Mouse (Mus musculus) T-helper 17 cell (primary cell): ENCODE measurements around the gene Ranbp3.

Experiments
- in situ Hi-C, 2 experiments: fragments of 300-600 bp; cut with MboI, MseI; formaldehyde crosslinking; loops; 1 replicate in 1 of 2; 2 replicates in 1 of 2; pipeline ENCODE4 v1.15.1; 2025; ENCODE audit warnings: high pct_unique_total_duplicates in 2 of 2

Ranbp3 gene

GRCm38 (mm10) chr17:56669766-56670165, 3.3 kb upstream of the Ranbp3 start:
- in situ Hi-C loops = loop anchor here (5.0 kb wide), 2 partner anchors 42 to 52 kb away; partner anchors contain the start of genes Catsperd (in 1 of the 2) and Lonp1 (in 1 of the 2)

- in situ Hi-C loops = no loop called here
Observed at GRCm38 (mm10) chr17:56673647-56674416, 738 bp downstream of the Ranbp3 start.

- in situ Hi-C loops = no loop called here
Observed at GRCm38 (mm10) chr17:56681791-56682190, 8.7 kb downstream of the Ranbp3 start.

- in situ Hi-C loops = no loop called here
Observed at GRCm38 (mm10) chr17:56682880-56683279, 9.8 kb downstream of the Ranbp3 start.

- in situ Hi-C loops = no loop called here
Observed at GRCm38 (mm10) chr17:56683546-56684140, 10.5 kb downstream of the Ranbp3 start.

GRCm38 (mm10) chr17:56684649-56685048, 11.6 kb downstream of the Ranbp3 start:
- in situ Hi-C loops = no loop called here

GRCm38 (mm10) chr17:56686801-56687200, 13.7 kb downstream of the Ranbp3 start:
- in situ Hi-C loops = no loop called here

GRCm38 (mm10) chr17:56688045-56688444, 15.0 kb downstream of the Ranbp3 start:
- in situ Hi-C loops = no loop called here

- in situ Hi-C loops = no loop called here
Observed at GRCm38 (mm10) chr17:56688689-56689088, 15.6 kb downstream of the Ranbp3 start.

GRCm38 (mm10) chr17:56693395-56693794, 20.3 kb downstream of the Ranbp3 start:
- in situ Hi-C loops = no loop called here

GRCm38 (mm10) chr17:56693851-56694310, 20.8 kb downstream of the Ranbp3 start:
- in situ Hi-C loops = no loop called here

GRCm38 (mm10) chr17:56700451-56700850, 27.4 kb downstream of the Ranbp3 start:
- in situ Hi-C loops = no loop called here

GRCm38 (mm10) chr17:56703038-56703437, 29.9 kb downstream of the Ranbp3 start:
- in situ Hi-C loops = no loop called here

GRCm38 (mm10) chr17:56706515-56706914, 33.4 kb downstream of the Ranbp3 start:
- in situ Hi-C loops = no loop called here

GRCm38 (mm10) chr17:56708692-56709091, 35.6 kb downstream of the Ranbp3 start:
- in situ Hi-C loops = no loop called here

- in situ Hi-C loops = no loop called here
Observed at GRCm38 (mm10) chr17:56709708-56710107, 36.6 kb downstream of the Ranbp3 start.

- in situ Hi-C loops = loop anchor here in 1 of 2 experiments (5.0 kb wide), 1 partner anchor 47 kb away; the partner anchor contains the start of gene Dus3l
Observed at GRCm38 (mm10) chr17:56715360-56715759, 42.3 kb downstream of the Ranbp3 start.

- in situ Hi-C loops = loop anchor here in 1 of 2 experiments (5.0 kb wide), 1 partner anchor 46 kb away; the partner anchor contains the start of gene Dus3l
Observed at GRCm38 (mm10) chr17:56715914-56716654, 43.0 kb downstream of the Ranbp3 start.

GRCm38 (mm10) chr17:56716655-56717362, 43.7 kb downstream of the Ranbp3 start:
- in situ Hi-C loops = loop anchor here in 1 of 2 experiments (5.0 kb wide), 1 partner anchor 45 kb away; the partner anchor contains the start of gene Dus3l

- in situ Hi-C loops = loop anchor here in 1 of 2 experiments (5.0 kb wide), 1 partner anchor 45 kb away; the partner anchor contains the start of gene Dus3l
Observed at GRCm38 (mm10) chr17:56717363-56718058, 44.4 kb downstream of the Ranbp3 start, which contains the start of the genes Ndufa11 and Vmac. Gene Ndufa11 (plus strand): TSS chr17:56717767. Gene Vmac (minus strand): TSS chr17:56718022.
